Mouse (Mus musculus): ENCODE data around the gene Nhej1. TPM values are rescaled to one million over a fixed set of nuclear protein-coding genes. Genes with fewer than 3 reads are reported as not detected.

The Nhej1 gene
- polyA plus RNA-seq, 1 experiment from 2014 or later: 8.8 TPM

- 0 out of 2 replicates have a peak, but pooled peaks have one; percentile 6 for ATAC-seq (replicated peaks; ENCODE audit: extremely low read depth, insufficient read depth, low FRiP score)
- no peak within 1 kb of the TSS for H3K9ac ChIP-seq (ENCODE audit: low read length)
- no peaks in the 10 kb centered on the region for H3K27me3 ChIP-seq (ENCODE audit: control insufficient read depth, insufficient read depth, low read length)
- no peak within 1 kb of the TSS for H3K27ac ChIP-seq (ENCODE audit: low read length)
- no peak within 1 kb of the TSS for H3K4me3 ChIP-seq (ENCODE audit: low read length)
- H3K4me2 ChIP-seq (ENCODE audit: low read depth, low read length): no peak within 1 kb of the TSS
- WGBS: 54% methylated on average over 12 of the region's 12 CpGs
- no peaks in the 10 kb centered on the region for H3K4me1 ChIP-seq (ENCODE audit: control insufficient read depth, insufficient read depth, low read length)
- H3K9me3 ChIP-seq (replicated peaks; ENCODE audit: control insufficient read depth, low read length): no peaks in the 10 kb centered on the region
- peaks cover 22% of the 10 kb centered on the region for H3K36me3 ChIP-seq (ENCODE audit: control insufficient read depth, insufficient read depth)
These were observed 8.6 kb upstream of the Nhej1 start, which contains the start of gene Slc23a3 for GRCm38 (mm10) chr1:75133421-75134207. Gene Slc23a3, minus strand, starts transcription at chr1:75133890.

- Histone ChIP-seq H3K27ac (ENCODE audit: low read length) (no peak overlapping the region), H3K4me1 (ENCODE audit: control insufficient read depth, insufficient read depth, low read length) (peaks cover 3% of the 10 kb centered on the region; the same call in 1 of the 2 replicates), H3K9ac (ENCODE audit: low read length) (no peak overlapping the region), H3K4me3 (ENCODE audit: low read length) (no peak overlapping the region), H3K4me2 (ENCODE audit: low read depth, low read length) (no peak overlapping the region), H3K27me3 (ENCODE audit: control insufficient read depth, insufficient read depth, low read length) (no peaks in the 10 kb centered on the region), H3K36me3 (ENCODE audit: control insufficient read depth, insufficient read depth) (no peaks in the 10 kb centered on the region), H3K9me3 (replicated peaks; ENCODE audit: control insufficient read depth, low read length) (no peaks in the 10 kb centered on the region)
- 64% methylated on average over 3 of the region's 3 CpGs for WGBS
- ATAC-seq (replicated peaks; ENCODE audit: extremely low read depth, insufficient read depth, low FRiP score): no peak
These were observed 3.6 kb upstream of the Nhej1 start for GRCm38 (mm10) chr1:75128641-75129040.

DNA sequence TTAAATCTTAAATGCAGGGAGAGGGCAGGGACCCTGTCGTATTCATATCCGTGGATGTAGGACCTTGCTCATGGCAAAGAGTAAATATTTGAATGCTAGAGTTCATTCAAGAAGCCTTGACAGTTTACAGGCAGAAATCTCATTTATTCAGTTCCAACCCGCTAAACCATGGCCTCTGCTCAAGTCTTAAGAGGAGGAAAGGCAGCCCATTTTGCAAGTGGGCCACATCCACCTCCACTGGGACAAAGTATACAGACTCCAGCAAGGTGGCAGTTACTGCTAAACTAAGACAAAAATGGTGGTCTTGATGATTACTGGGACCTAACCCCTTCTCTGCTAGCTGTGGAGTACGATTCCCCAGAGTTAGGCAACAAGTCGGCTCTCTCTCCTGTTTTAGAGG lies 418 bp upstream of the Nhej1 start:
- H3K4me3 ChIP-seq (ENCODE audit: low read length): peak overlapping the region; percentile 68
- H3K27ac ChIP-seq (ENCODE audit: low read length): peak overlapping the region; percentile 94
- peak overlapping the region; percentile 68 for H3K4me2 ChIP-seq (ENCODE audit: low read depth, low read length)
- H3K9ac ChIP-seq (ENCODE audit: low read length): peak overlapping the region; percentile 80; the same call in 1 of the 2 replicates
- WGBS: 32% methylated on average over 5 of the region's 5 CpGs
- no peaks in the 10 kb centered on the region for H3K27me3 ChIP-seq (ENCODE audit: control insufficient read depth, insufficient read depth, low read length)
- no peaks in the 10 kb centered on the region for H3K36me3 ChIP-seq (ENCODE audit: control insufficient read depth, insufficient read depth)
- no peak for ATAC-seq (replicated peaks; ENCODE audit: extremely low read depth, insufficient read depth, low FRiP score)
- no peaks in the 10 kb centered on the region for H3K9me3 ChIP-seq (replicated peaks; ENCODE audit: control insufficient read depth, low read length)
- peaks cover 3% of the 10 kb centered on the region; the same call in 1 of the 2 replicates for H3K4me1 ChIP-seq (ENCODE audit: control insufficient read depth, insufficient read depth, low read length)

GRCm38 (mm10) chr1:75122211-75122610 lies 2.8 kb downstream of the Nhej1 start:
- Histone ChIP-seq H3K9me3 (replicated peaks; ENCODE audit: control insufficient read depth, low read length) (no peaks in the 10 kb centered on the region), H3K9ac (ENCODE audit: low read length) (no peak overlapping the region), H3K4me1 (ENCODE audit: control insufficient read depth, insufficient read depth, low read length) (peaks cover 3% of the 10 kb centered on the region; the same call in 1 of the 2 replicates), H3K4me2 (ENCODE audit: low read depth, low read length) (no peak overlapping the region), H3K36me3 (ENCODE audit: control insufficient read depth, insufficient read depth) (no peaks in the 10 kb centered on the region), H3K27me3 (ENCODE audit: control insufficient read depth, insufficient read depth, low read length) (no peaks in the 10 kb centered on the region), H3K4me3 (ENCODE audit: low read length) (no peak overlapping the region), H3K27ac (ENCODE audit: low read length) (no peak overlapping the region)
- WGBS: 77% methylated on average over 3 of the region's 3 CpGs
- ATAC-seq (replicated peaks; ENCODE audit: extremely low read depth, insufficient read depth, low FRiP score): no peak

GRCm38 (mm10) chr1:75052091-75052490 lies 72.9 kb downstream of the Nhej1 start:
- Histone ChIP-seq H3K4me1 (ENCODE audit: control insufficient read depth, insufficient read depth, low read length) (peaks cover 2% of the 10 kb centered on the region; the same call in 1 of the 2 replicates), H3K9ac (ENCODE audit: low read length) (no peak overlapping the region), H3K27ac (ENCODE audit: low read length) (no peak overlapping the region), H3K4me2 (ENCODE audit: low read depth, low read length) (no peak overlapping the region), H3K4me3 (ENCODE audit: low read length) (no peak overlapping the region), H3K9me3 (replicated peaks; ENCODE audit: control insufficient read depth, low read length) (no peaks in the 10 kb centered on the region), H3K36me3 (ENCODE audit: control insufficient read depth, insufficient read depth) (no peaks in the 10 kb centered on the region), H3K27me3 (ENCODE audit: control insufficient read depth, insufficient read depth, low read length) (no peaks in the 10 kb centered on the region)
- no peak for ATAC-seq (replicated peaks; ENCODE audit: extremely low read depth, insufficient read depth, low FRiP score)
- 24% methylated on average over 4 of the region's 4 CpGs for WGBS

DNA sequence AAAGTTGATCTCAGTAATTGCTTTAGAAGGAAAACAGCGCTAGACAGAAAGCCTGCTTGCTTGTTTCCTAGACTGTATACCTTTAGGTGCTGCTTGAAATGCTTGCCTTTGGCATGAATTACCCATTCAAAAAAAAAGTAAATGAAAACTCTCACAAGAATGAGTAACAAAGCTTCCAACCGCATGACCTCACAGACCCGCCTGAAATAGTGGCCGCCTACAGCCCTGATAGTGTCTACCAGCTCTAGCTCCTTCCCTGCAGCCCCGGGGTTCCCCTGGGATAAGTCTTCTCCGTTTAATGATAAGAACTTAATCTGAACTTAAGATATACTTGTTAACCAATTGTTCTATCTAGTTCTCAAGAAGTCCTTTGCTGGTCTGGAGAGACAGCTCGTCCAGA lies 73.6 kb downstream of the Nhej1 start:
- H3K36me3 ChIP-seq (ENCODE audit: control insufficient read depth, insufficient read depth): no peaks in the 10 kb centered on the region
- H3K9ac ChIP-seq (ENCODE audit: low read length): no peak overlapping the region
- no peak overlapping the region for H3K27ac ChIP-seq (ENCODE audit: low read length)
- H3K9me3 ChIP-seq (replicated peaks; ENCODE audit: control insufficient read depth, low read length): no peaks in the 10 kb centered on the region
- H3K4me2 ChIP-seq (ENCODE audit: low read depth, low read length): no peak overlapping the region
- no peak overlapping the region for H3K4me3 ChIP-seq (ENCODE audit: low read length)
- H3K4me1 ChIP-seq (ENCODE audit: control insufficient read depth, insufficient read depth, low read length): peaks cover 2% of the 10 kb centered on the region; the same call in 1 of the 2 replicates
- no peaks in the 10 kb centered on the region for H3K27me3 ChIP-seq (ENCODE audit: control insufficient read depth, insufficient read depth, low read length)
- WGBS: 37% methylated on average over 7 of the region's 7 CpGs
- ATAC-seq (replicated peaks; ENCODE audit: extremely low read depth, insufficient read depth, low FRiP score): no peak

GRCm38 (mm10) chr1:75048571-75048970 lies 76.4 kb downstream of the Nhej1 start:
- H3K9ac ChIP-seq (ENCODE audit: low read length): no peak overlapping the region
- H3K36me3 ChIP-seq (ENCODE audit: control insufficient read depth, insufficient read depth): no peaks in the 10 kb centered on the region
- H3K4me1 ChIP-seq (ENCODE audit: control insufficient read depth, insufficient read depth, low read length): peaks cover 2% of the 10 kb centered on the region; the same call in 1 of the 2 replicates
- no peaks in the 10 kb centered on the region for H3K9me3 ChIP-seq (replicated peaks; ENCODE audit: control insufficient read depth, low read length)
- no peak overlapping the region for H3K4me2 ChIP-seq (ENCODE audit: low read depth, low read length)
- H3K27ac ChIP-seq (ENCODE audit: low read length): no peak overlapping the region; the same call in 1 of the 2 replicates
- no peaks in the 10 kb centered on the region for H3K27me3 ChIP-seq (ENCODE audit: control insufficient read depth, insufficient read depth, low read length)
- 58% methylated on average over 2 of the region's 2 CpGs for WGBS
- no peak overlapping the region for H3K4me3 ChIP-seq (ENCODE audit: low read length)
- ATAC-seq (replicated peaks; ENCODE audit: extremely low read depth, insufficient read depth, low FRiP score): no peak

DNA sequence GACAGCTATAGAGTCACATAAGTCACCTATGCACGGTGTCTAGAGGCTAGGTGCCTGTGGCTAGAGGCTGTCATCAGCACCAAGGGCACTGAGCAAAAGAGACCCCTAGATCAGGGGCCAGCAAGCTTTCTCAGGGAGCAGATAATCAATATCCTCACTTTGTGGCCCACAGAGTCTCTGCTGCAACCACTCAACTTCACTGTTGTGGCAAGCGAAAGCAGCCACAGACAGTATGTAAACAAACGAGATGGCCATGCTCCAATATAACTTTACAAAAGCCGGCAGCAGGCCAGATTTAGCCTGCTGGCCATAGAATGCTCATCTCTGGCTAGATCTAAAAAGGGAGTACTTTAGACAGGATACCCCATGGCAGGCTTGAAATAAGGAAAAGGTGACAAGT lies 77.0 kb downstream of the Nhej1 start:
- Histone ChIP-seq H3K4me3 (ENCODE audit: low read length) (no peak overlapping the region), H3K9ac (ENCODE audit: low read length) (no peak overlapping the region), H3K27ac (ENCODE audit: low read length) (no peak overlapping the region), H3K36me3 (ENCODE audit: control insufficient read depth, insufficient read depth) (no peaks in the 10 kb centered on the region), H3K4me1 (ENCODE audit: control insufficient read depth, insufficient read depth, low read length) (peaks cover 2% of the 10 kb centered on the region; the same call in 1 of the 2 replicates), H3K9me3 (replicated peaks; ENCODE audit: control insufficient read depth, low read length) (no peaks in the 10 kb centered on the region), H3K27me3 (ENCODE audit: control insufficient read depth, insufficient read depth, low read length) (no peaks in the 10 kb centered on the region), H3K4me2 (ENCODE audit: low read depth, low read length) (no peak overlapping the region)
- WGBS: 50% methylated on average over 4 of the region's 4 CpGs
- no peak for ATAC-seq (replicated peaks; ENCODE audit: extremely low read depth, insufficient read depth, low FRiP score)

DNA sequence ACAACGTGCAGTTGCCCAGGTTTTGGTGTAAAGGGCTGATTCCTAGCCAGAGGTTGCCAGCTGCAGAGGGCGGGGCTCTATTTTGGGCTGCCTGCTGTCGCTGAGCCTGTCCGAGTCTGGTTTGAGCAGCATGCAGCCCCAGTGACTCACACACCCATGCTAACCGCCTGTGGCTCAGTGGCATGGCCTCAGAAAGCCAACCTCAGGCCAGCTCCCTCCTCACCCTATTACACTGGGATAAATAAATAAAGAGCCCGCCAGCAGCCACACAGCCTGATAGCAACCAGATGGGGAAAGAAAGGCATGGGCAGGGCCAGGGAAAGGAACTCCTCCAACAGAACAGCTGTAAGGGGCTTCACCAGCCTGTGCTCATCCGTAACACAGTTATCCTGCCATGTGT lies 84.6 kb downstream of the Nhej1 start:
- Histone ChIP-seq H3K9me3 (replicated peaks; ENCODE audit: control insufficient read depth, low read length) (no peaks in the 10 kb centered on the region), H3K36me3 (ENCODE audit: control insufficient read depth, insufficient read depth) (no peaks in the 10 kb centered on the region), H3K27ac (ENCODE audit: low read length) (no peak overlapping the region), H3K27me3 (ENCODE audit: control insufficient read depth, insufficient read depth, low read length) (no peaks in the 10 kb centered on the region), H3K9ac (ENCODE audit: low read length) (no peak overlapping the region), H3K4me3 (ENCODE audit: low read length) (no peak overlapping the region), H3K4me1 (ENCODE audit: control insufficient read depth, insufficient read depth, low read length) (no peaks in the 10 kb centered on the region), H3K4me2 (ENCODE audit: low read depth, low read length) (no peak overlapping the region)
- no peak for ATAC-seq (replicated peaks; ENCODE audit: extremely low read depth, insufficient read depth, low FRiP score)
- WGBS: 32% methylated on average over 7 of the region's 7 CpGs
